Mouse (Mus musculus) E14TG2a.4 (cell line): ENCODE data around the gene Olfr578.

Experiments
- CTCF ChIP-seq: conservative IDR thresholded peaks from 2 replicates; pipeline ENCODE4 v1.5.1; 2014; ENCODE audit warnings: low read length
- NANOG ChIP-seq: IDR thresholded peaks from 2 replicates; pipeline ENCODE4 v1.6.1; 2014; ENCODE audit warnings: borderline replicate concordance, low read length, mixed read lengths
- POU5F1 ChIP-seq: IDR thresholded peaks from 2 replicates; pipeline ENCODE4 v1.6.1; 2014; ENCODE audit warnings: low read length, borderline replicate concordance

DNA sequence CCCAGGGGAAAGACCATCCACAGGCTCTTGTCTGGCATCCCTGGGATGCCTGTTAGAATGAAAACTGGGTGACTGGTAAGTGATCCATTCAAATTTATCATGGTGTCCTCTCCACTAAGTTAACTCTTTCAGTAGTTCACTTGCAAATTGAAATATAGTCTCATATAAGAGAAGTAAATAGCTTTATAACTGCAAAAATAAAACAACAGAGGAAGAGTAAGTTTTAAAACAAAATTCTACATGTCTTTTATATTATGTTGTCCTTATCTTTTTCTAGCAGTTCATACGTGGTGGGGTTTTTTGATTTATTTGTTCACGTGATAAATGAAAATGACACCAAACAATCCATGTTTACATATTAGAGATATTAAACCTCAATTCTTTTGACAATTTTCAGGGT is 46.6 kb downstream of the Olfr578 start, which contains the start of gene Olfr573-ps1:
- TF ChIP-seq CTCF (no peak), POU5F1 (no peak), NANOG (no peak)
